Mouse (Mus musculus) cerebellum, adult 2 months (tissue): ENCODE results near the gene Hectd2.

Experiments used
- CTCF ChIP-seq: fragments of 200-500 bp; IDR thresholded peaks from 2 replicates; pipeline ENCODE4 v1.5.1; 2011; ENCODE audit warnings: low read depth, mild to moderate bottlenecking, control low read depth, low read length, moderate library complexity, borderline replicate concordance; ENCODE audit not compliant: insufficient read depth
- POLR2A ChIP-seq: fragments of 200-500 bp; IDR thresholded peaks from 2 replicates; pipeline ENCODE4 v1.6.1; 2011; ENCODE audit warnings: low read length, control low read depth, borderline replicate concordance; ENCODE audit not compliant: insufficient read depth

- TF ChIP-seq CTCF (no peak), POLR2A (no peak)
Measured at GRCm38 (mm10) chr19:36553561-36554045, 836 bp upstream of the Hectd2 start.
